Mouse (Mus musculus): ENCODE results near the gene Vgf. TPM values are rescaled to one million over a fixed set of nuclear protein-coding genes. Genes with fewer than 3 reads are reported as not detected.

Vgf gene
- polyA plus RNA-seq, 1 experiment from 2014 or later: 0.21 TPM

DNA sequence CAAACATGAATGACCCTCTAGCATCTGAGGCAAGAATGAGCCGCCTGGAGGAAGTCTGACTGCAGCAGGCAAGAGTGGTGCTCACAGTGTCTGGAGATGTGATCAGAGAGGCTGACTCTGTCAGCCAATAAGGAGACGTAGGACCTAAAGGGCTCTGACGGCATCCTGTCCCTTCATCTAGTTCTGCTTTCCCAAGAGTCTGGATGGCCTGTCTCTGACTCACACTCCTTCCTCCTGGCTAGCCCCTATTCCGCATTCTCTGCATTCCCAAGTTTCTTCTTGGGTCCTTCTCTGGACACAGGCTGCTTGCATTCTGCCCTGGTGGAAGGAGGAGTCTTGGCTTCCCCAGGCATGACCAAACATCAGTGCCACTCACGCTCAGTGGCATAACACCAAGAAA, 53.7 kb downstream of the Vgf start:
- no peaks in the 10 kb centered on the region for H3K9me3 ChIP-seq (replicated peaks; ENCODE audit: control insufficient read depth, low read length)
- H3K27ac ChIP-seq (ENCODE audit: low read length): no peak overlapping the region
- H3K4me2 ChIP-seq (ENCODE audit: low read depth, low read length): no peak overlapping the region
- H3K4me3 ChIP-seq (ENCODE audit: low read depth, low read length): no peak overlapping the region
- H3K27me3 ChIP-seq (ENCODE audit: control insufficient read depth, insufficient read depth, low read depth, low read length): no peaks in the 10 kb centered on the region
- H3K9ac ChIP-seq (ENCODE audit: low read depth, low read length): no peak overlapping the region
- ATAC-seq (ENCODE audit: low read depth): no peak
- WGBS (ENCODE audit: insufficient replicate concordance): 42% methylated on average over 5 of the region's 5 CpGs
- peaks cover 18% of the 10 kb centered on the region for H3K4me1 ChIP-seq (ENCODE audit: control insufficient read depth, low read depth, low read length)
- no peaks in the 10 kb centered on the region for H3K36me3 ChIP-seq (ENCODE audit: control insufficient read depth, insufficient read depth)

MicroRNA genes within 50 kb of the gene (microRNA counts, 519-probe panel; counts per million panel counts)
- 60.7 counts per million for microRNA mmu-miR-702

Small RNAs within 50 kb of the gene (microRNA-seq; reads per million reads assigned to microRNA genes)
- 13.0 reads per million, percentile 31 among the genes with 10 or more reads in this experiment for gene Mir702

Other genes with a start within 250 kb of the Vgf start
- gene Col26a1, start 143.2 kb upstream of the Vgf start, polyA plus RNA-seq (2015; fragmentation: Nextera tagmentation; extraction: Ambion mirVana): 0.19 and 0.42 TPM in 2 replicates
- 7.6 and 8.4 TPM in 2 replicates for gene Ift22, start 118.2 kb upstream of the Vgf start, polyA plus RNA-seq (2015; fragmentation: Nextera tagmentation; extraction: Ambion mirVana)
- gene Fis1, start 73.1 kb upstream of the Vgf start, polyA plus RNA-seq (2015; fragmentation: Nextera tagmentation; extraction: Ambion mirVana): 172 and 179 TPM in 2 replicates
- gene Cldn15, start 59.8 kb upstream of the Vgf start, polyA plus RNA-seq (2015; fragmentation: Nextera tagmentation; extraction: Ambion mirVana): 7.5 and 7.9 TPM in 2 replicates
- 12.2 and 12.9 TPM in 2 replicates for gene Plod3, start 39.4 kb upstream of the Vgf start, polyA plus RNA-seq (2015; fragmentation: Nextera tagmentation; extraction: Ambion mirVana)
- 51.3 and 52.2 TPM in 2 replicates for gene Znhit1, start 38.4 kb upstream of the Vgf start, polyA plus RNA-seq (2015; fragmentation: Nextera tagmentation; extraction: Ambion mirVana)
- gene Ap1s1, start 19.7 kb downstream of the Vgf start, polyA plus RNA-seq (2015; fragmentation: Nextera tagmentation; extraction: Ambion mirVana): 68.6 and 73.3 TPM in 2 replicates
- 0.30 and 0.34 TPM in 2 replicates for gene Serpine1, start 45.9 kb downstream of the Vgf start, polyA plus RNA-seq (2015; fragmentation: Nextera tagmentation; extraction: Ambion mirVana)
- 13.7 and 13.8 TPM in 2 replicates for gene Trim56, start 89.8 kb downstream of the Vgf start, polyA plus RNA-seq (2015; fragmentation: Nextera tagmentation; extraction: Ambion mirVana)
- gene Muc3, start 122.9 kb downstream of the Vgf start, polyA plus RNA-seq (2015; fragmentation: Nextera tagmentation; extraction: Ambion mirVana): not detected in 2 replicates
- gene Muc3a, start 186.0 kb downstream of the Vgf start, polyA plus RNA-seq (2015; fragmentation: Nextera tagmentation; extraction: Ambion mirVana): 0.06 and 0.14 TPM in 2 replicates